Mouse (Mus musculus) hindbrain, embryonic 15.5 days (tissue): Measurements from ENCODE around the gene Sumo1. TPM values are rescaled to one million over a fixed set of nuclear protein-coding genes. Genes with fewer than 3 reads are reported as not detected.
"Not testable (repeated sequence)": the region's sequence is repeated elsewhere in the genome, so short reads cannot be mapped to it uniquely, and the experiment has no call there.

Experiments
- ATAC-seq: fragments of 200-750 bp; cut with Nextera tagmentation; 2 replicates; pipeline ENCODE4 v1.8.0; 2017; ENCODE audit warnings: low read depth, moderate number of reproducible peaks, moderate TSS enrichment; ENCODE audit not compliant: low FRiP score
- H3K27ac ChIP-seq: fragments of 300-500 bp; sonication (generic); replicated peaks from 2 replicates; pipeline ENCODE4 v1.5.1; 2015; ENCODE audit warnings: mild to moderate bottlenecking, inconsistent platforms
- H3K27me3 ChIP-seq: fragments of 300-500 bp; sonication (generic); 2 replicates; pipeline ENCODE4 v1.6.1; 2015; ENCODE audit warnings: control low read depth, inconsistent platforms
- H3K36me3 ChIP-seq: fragments of 300-500 bp; sonication (generic); 2 replicates; pipeline ENCODE4 v1.6.1; 2015; ENCODE audit warnings: control low read depth, inconsistent platforms
- H3K4me1 ChIP-seq: fragments of 300-500 bp; sonication (generic); replicated peaks from 2 replicates; pipeline ENCODE4 v1.6.1; 2015; ENCODE audit warnings: control low read depth, inconsistent platforms
- H3K4me2 ChIP-seq: fragments of 300-500 bp; sonication (generic); 2 replicates; pipeline ENCODE4 v1.6.1; 2015; ENCODE audit warnings: moderate library complexity, mild to moderate bottlenecking, inconsistent platforms
- H3K4me3 ChIP-seq: fragments of 300-500 bp; sonication (generic); 2 replicates; pipeline ENCODE4 v1.5.1; 2015; ENCODE audit warnings: mild to moderate bottlenecking, inconsistent platforms
- H3K9ac ChIP-seq: fragments of 300-500 bp; sonication (generic); 2 replicates; pipeline ENCODE4 v1.6.1; 2015; ENCODE audit warnings: inconsistent platforms
- H3K9me3 ChIP-seq: fragments of 300-500 bp; sonication (generic); 2 replicates; pipeline ENCODE4 v1.6.1; 2016; ENCODE audit warnings: control low read depth, inconsistent platforms
- WGBS: fragments of 180-500 bp; shearing (Covaris S2); methylation state at CpG from one replicate; pipeline ENCODE4 v1.1.7; 2015; 5-methylcytosine and 5-hydroxymethylcytosine counted together
- polyA plus RNA-seq: library from polyadenylated mRNA; unstranded; fragments of >200 nt; fragmentation: Nextera tagmentation; extraction: Ambion mirVana; gene quantifications from 2 replicates; pipeline ENCODE4 v1.2.1, GENCODE M21; 2015

Gene Sumo1
- polyA plus RNA-seq, 1 experiment from 2014 or later = 312 TPM

DNA sequence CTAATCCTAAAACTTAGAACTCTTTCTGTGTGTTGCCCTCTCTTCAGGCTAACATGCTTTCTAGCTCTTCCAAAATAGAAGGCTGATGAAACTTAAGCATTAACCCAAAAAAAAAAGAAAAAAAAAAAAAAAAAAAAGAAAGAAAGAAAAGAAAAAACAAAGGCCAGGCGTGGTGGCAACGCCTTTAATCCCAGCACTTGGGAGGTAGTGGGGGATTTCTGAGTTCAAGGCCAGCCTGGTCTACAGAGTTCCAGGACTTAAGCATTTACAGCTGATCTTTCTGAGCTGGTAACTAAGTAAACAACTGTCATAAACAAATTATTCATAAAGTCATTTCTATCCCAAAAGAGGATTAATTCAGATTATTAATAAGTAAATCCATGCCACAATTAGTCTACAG is 1.8 kb downstream of the Sumo1 start:
- Histone ChIP-seq H3K27ac (no peak overlapping the region), H3K9me3 (no peaks in the 10 kb centered on the region), H3K36me3 (no peaks in the 10 kb centered on the region), H3K4me3 (no peak overlapping the region), H3K4me1 (peaks cover 28% of the 10 kb centered on the region), H3K4me2 (peak overlapping the region; percentile 90), H3K27me3 (no peaks in the 10 kb centered on the region), H3K9ac (no peak overlapping the region)
- ATAC-seq = no peak
- WGBS = 85% methylated on average over 2 of the region's 2 CpGs

DNA sequence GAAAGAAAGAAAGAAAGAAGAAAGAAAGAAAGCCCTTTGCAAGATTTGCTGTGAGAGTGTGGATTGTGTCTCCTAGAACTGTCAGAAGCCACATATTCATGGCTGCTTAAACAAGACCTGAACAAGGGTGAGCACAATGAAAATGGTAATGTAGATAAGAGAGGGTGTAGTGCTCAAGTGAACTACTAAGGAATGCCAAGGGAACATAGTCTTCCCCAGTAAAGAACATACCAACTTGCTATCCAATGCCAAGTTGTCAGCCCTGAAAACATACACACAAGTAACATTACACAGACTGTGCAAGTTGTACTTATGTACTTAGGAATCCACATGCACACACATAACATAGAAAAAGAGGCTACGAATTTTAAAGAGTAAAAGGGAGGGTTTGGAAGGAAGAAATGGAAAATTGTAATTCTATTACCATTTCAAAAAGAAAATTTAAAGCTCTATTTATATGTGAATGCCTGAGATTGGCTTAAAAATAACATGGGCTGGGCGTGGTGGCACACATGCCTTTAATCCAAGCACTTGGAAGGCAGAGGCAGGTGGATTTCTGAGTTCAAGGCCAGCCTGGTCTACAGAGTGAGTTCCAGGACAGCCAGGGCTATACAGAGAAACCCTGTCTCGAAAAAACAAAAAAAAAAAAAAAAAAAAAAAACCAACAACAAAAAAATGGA is 7.0 kb downstream of the Sumo1 start:
- 94% methylated on average over 3 of the region's 3 CpGs for WGBS
- no peak overlapping the region for H3K27ac ChIP-seq

DNA sequence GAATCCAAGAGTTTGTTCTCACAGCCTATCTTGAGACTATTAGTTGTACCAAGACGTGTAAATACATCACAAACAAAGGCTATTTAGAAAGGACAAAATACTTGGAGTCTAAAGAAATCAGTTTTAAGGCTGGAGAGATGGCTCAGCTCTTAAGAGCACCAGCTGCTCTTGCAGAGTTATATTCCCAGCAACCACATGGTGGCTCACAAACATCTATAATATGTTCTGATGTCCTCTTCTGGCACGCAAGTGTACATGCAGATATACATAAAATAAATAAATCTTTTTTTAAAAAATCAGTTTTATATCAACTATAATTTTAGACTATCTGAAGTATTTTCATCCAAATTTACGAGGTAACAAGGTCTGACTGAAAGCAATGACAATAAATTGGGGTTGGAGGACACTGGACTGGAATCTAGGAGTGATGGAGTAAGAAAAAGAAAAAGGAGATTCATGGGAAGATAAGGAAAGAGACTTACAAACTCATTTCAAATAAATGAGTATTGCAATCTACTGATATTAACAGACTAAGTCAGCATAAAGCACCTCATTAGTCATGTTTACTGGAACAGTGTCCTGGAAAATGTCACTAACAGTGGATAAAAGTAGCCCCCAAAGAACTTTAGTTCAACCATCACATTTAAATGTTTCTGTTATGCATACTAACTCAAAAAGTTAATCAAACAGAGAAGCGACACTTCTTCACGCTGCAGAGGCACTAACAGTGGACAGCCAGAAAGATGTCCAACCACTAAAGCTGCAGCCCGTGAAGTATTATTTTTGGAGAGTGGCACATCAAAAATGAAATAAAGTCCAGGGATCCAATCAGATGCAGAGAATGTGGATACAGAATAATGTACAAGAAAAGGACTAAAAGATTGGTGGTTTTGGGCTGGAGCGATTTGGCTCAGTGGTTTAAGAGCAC is 14.1 kb downstream of the Sumo1 start:
- 90% methylated on average over 7 of the region's 7 CpGs for WGBS
- Histone ChIP-seq H3K4me2 (no peak overlapping the region), H3K27me3 (no peaks in the 10 kb centered on the region), H3K4me1 (no peaks in the 10 kb centered on the region), H3K4me3 (no peak overlapping the region), H3K9me3 (no peaks in the 10 kb centered on the region), H3K27ac (no peak overlapping the region), H3K9ac (no peak overlapping the region), H3K36me3 (peaks cover 15% of the 10 kb centered on the region)
- ATAC-seq = no peak

More for the DNA sequence above, 7.0 kb downstream of the Sumo1 start:
- Histone ChIP-seq H3K27me3 (no peaks in the 10 kb centered on the region), H3K36me3 (no peaks in the 10 kb centered on the region), H3K4me2 (no peak overlapping the region), H3K9me3 (no peaks in the 10 kb centered on the region), H3K4me1 (peaks cover 10% of the 10 kb centered on the region), H3K4me3 (no peak overlapping the region), H3K9ac (no peak overlapping the region)
- no peak for ATAC-seq

- H3K9me3 ChIP-seq = no peaks in the 10 kb centered on the region
- no peaks in the 10 kb centered on the region for H3K4me1 ChIP-seq
- 95% methylated on average over 3 of the region's 3 CpGs for WGBS
- no peak overlapping the region for H3K27ac ChIP-seq
- no peaks in the 10 kb centered on the region for H3K27me3 ChIP-seq
- H3K4me2 ChIP-seq = no peak overlapping the region
- ATAC-seq = no peak
- H3K9ac ChIP-seq = no peak overlapping the region
- H3K4me3 ChIP-seq = no peak overlapping the region
- H3K36me3 ChIP-seq = peaks cover 27% of the 10 kb centered on the region
Measured at GRCm38 (mm10) chr1:59653243-59653911, 17.3 kb downstream of the Sumo1 start.

GRCm38 (mm10) chr1:59651201-59651819 is 19.3 kb downstream of the Sumo1 start:
- no peak overlapping the region for H3K4me3 ChIP-seq
- no peak overlapping the region for H3K4me2 ChIP-seq
- H3K27ac ChIP-seq = no peak overlapping the region
- WGBS = 94% methylated on average over 3 of the region's 3 CpGs
- H3K27me3 ChIP-seq = no peaks in the 10 kb centered on the region
- H3K4me1 ChIP-seq = no peaks in the 10 kb centered on the region
- no peak for ATAC-seq
- H3K9ac ChIP-seq = no peak overlapping the region
- peaks cover 34% of the 10 kb centered on the region for H3K36me3 ChIP-seq
- H3K9me3 ChIP-seq = no peaks in the 10 kb centered on the region

DNA sequence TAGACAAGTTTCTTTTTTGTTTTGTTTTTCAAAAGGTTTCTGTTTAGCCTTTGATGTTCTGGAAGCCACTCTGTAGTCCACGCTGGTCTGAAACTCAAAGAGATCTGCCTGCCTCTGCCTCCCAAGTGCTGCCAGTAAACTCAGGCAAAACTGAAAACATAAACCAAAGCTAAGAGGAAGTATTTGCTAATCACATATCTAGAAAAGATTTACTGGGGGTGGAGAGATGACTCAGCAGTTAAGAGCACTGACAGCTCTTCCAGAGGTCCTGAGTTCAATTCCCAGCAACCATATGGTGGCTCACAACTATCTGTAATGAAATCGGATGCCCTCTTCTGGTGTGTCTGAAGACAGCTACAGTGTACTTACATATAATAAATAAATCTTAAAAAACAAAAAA is 24.1 kb downstream of the Sumo1 start:
- peaks cover 36% of the 10 kb centered on the region for H3K36me3 ChIP-seq

DNA sequence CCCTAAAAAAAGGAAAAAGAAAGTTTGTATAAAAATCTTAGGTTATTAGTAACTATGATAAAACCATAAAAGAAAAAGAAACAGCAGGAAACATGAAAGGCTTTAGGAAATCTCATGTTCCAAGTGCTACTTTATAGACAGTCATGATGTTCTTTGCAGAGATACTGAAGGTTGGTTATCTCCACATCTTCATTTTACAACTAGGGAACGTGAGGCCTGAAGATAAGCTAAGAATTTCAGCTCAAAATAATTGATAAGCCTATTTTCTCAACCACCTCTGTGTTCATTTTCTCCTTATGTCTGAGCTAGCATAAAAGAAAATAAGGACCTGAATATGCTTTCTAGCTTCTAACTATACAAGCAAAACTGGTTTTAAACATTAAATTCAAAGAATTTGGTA is 28.1 kb downstream of the Sumo1 start:
- H3K4me3 ChIP-seq = no peak overlapping the region
- H3K36me3 ChIP-seq = peaks cover 25% of the 10 kb centered on the region
- WGBS = 94% methylated on average over 1 of the region's 1 CpGs
- H3K27ac ChIP-seq = no peak overlapping the region
- no peak for ATAC-seq
- no peak overlapping the region for H3K4me2 ChIP-seq
- H3K27me3 ChIP-seq = no peaks in the 10 kb centered on the region
- H3K9ac ChIP-seq = no peak overlapping the region
- no peaks in the 10 kb centered on the region for H3K9me3 ChIP-seq
- no peaks in the 10 kb centered on the region for H3K4me1 ChIP-seq

More for the DNA sequence above, 24.1 kb downstream of the Sumo1 start:
- ATAC-seq, H3K27me3 ChIP-seq, H3K9ac ChIP-seq, H3K4me2 ChIP-seq, H3K4me3 ChIP-seq, H3K9me3 ChIP-seq, H3K27ac ChIP-seq, H3K4me1 ChIP-seq: not testable (repeated sequence)
- 96% methylated on average over 2 of the region's 2 CpGs for WGBS

DNA sequence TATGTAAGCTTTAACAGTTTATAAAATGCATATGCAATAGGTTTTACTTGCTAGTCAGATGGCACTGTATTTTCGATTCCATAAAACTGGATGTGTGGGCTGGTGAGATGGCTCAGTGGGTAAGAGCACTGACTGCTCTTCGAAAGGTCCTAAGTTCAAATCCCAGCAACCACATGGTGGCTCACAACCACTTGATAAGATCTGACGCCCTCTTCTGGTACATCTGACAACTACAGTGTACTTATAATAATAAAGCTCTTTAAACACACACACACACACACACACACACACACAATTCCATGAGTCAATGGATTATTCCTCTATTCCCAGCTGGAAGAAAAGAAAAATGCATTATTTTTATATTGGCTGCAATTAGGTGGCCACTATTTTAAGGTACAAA is 32.3 kb downstream of the Sumo1 start:
- H3K27ac ChIP-seq = no peak overlapping the region
- H3K27me3 ChIP-seq = no peaks in the 10 kb centered on the region
- WGBS = 91% methylated on average over 3 of the region's 3 CpGs
- no peak overlapping the region for H3K4me2 ChIP-seq
- H3K4me3 ChIP-seq = no peak overlapping the region
- H3K9me3 ChIP-seq = no peaks in the 10 kb centered on the region
- H3K9ac ChIP-seq = no peak overlapping the region
- no peak for ATAC-seq
- H3K36me3 ChIP-seq = peaks cover 18% of the 10 kb centered on the region
- H3K4me1 ChIP-seq = no peaks in the 10 kb centered on the region

GRCm38 (mm10) chr1:59636349-59636748 is 34.3 kb downstream of the Sumo1 start:
- H3K4me3 ChIP-seq = no peak overlapping the region
- H3K9ac ChIP-seq = no peak overlapping the region
- H3K36me3 ChIP-seq = peaks cover 4% of the 10 kb centered on the region; the same call in 1 of the 2 replicates
- no peaks in the 10 kb centered on the region for H3K4me1 ChIP-seq
- H3K27me3 ChIP-seq = no peaks in the 10 kb centered on the region
- H3K27ac ChIP-seq = no peak overlapping the region
- H3K4me2 ChIP-seq = no peak overlapping the region
- 75% methylated on average over 1 of the region's 1 CpGs for WGBS
- ATAC-seq = no peak
- no peaks in the 10 kb centered on the region for H3K9me3 ChIP-seq

DNA sequence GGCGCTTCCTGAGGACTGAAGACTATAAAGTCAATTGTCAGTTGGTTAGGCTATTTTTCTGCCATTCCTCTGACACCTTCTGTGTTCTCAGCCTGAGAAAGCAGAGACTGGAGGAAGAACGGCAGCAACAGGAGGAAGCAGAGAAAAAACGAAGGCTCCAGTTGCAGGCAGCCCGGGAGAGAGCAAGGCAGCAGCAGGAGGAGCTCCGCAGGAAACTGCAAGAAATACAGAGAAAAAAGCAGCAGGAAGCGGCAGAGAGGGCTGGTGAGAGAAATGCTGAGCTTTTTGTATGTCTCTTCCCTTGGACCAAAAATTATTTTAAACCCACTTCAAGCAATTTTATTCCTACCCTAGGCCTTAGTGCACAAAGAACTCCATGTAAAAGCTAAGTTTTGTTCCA is 37.6 kb downstream of the Sumo1 start:
- ATAC-seq = no peak
- no peak overlapping the region for H3K9ac ChIP-seq
- H3K4me3 ChIP-seq = no peak overlapping the region
- no peak overlapping the region for H3K27ac ChIP-seq
- H3K27me3 ChIP-seq = no peaks in the 10 kb centered on the region
- 40% methylated on average over 6 of the region's 6 CpGs for WGBS
- no peaks in the 10 kb centered on the region for H3K4me1 ChIP-seq
- H3K4me2 ChIP-seq = no peak overlapping the region
- H3K9me3 ChIP-seq = no peaks in the 10 kb centered on the region
- H3K36me3 ChIP-seq = no peaks in the 10 kb centered on the region

- no peaks in the 10 kb centered on the region for H3K9me3 ChIP-seq
- WGBS = 90% methylated on average over 5 of the region's 5 CpGs
- H3K4me2 ChIP-seq = no peak overlapping the region
- no peaks in the 10 kb centered on the region for H3K4me1 ChIP-seq
- no peak overlapping the region for H3K9ac ChIP-seq
- H3K27ac ChIP-seq = no peak overlapping the region
- H3K27me3 ChIP-seq = no peaks in the 10 kb centered on the region
- H3K4me3 ChIP-seq = no peak overlapping the region
- no peak for ATAC-seq
- no peaks in the 10 kb centered on the region for H3K36me3 ChIP-seq
Measured at GRCm38 (mm10) chr1:59631986-59632659, 38.5 kb downstream of the Sumo1 start.
